Mouse (Mus musculus): ENCODE results near the gene Fhad1. TPM values are rescaled to one million over a fixed set of nuclear protein-coding genes. Genes with fewer than 3 reads are reported as not detected.
"Not testable (repeated sequence)": the region's sequence is repeated elsewhere in the genome, so short reads cannot be mapped to it uniquely, and the experiment has no call there.

The Fhad1 gene
- total RNA-seq, 2 experiments from 2014 or later = 0.13 to 0.35 TPM

GRCm38 (mm10) chr4:142045595-142046163, 30.8 kb upstream of the Fhad1 start:
- intact Hi-C loops (cut with DNase I) = no loop called here
- no peak for DNase-seq

- no peak for DNase-seq
- intact Hi-C loops (cut with DNase I) = no loop called here
These were observed 29.6 kb upstream of the Fhad1 start for GRCm38 (mm10) chr4:142044452-142044851.

- intact Hi-C loops (cut with DNase I) = no loop called here
- DNase-seq = no peak
These were observed 24.9 kb upstream of the Fhad1 start for GRCm38 (mm10) chr4:142039662-142040353.

- no peak for DNase-seq
- intact Hi-C loops (cut with DNase I) = no loop called here
These were observed 23.0 kb upstream of the Fhad1 start for GRCm38 (mm10) chr4:142037897-142038296.

GRCm38 (mm10) chr4:142028533-142028932, 13.7 kb upstream of the Fhad1 start:
- intact Hi-C loops (cut with DNase I) = no loop called here
- no peak for DNase-seq

- intact Hi-C loops (cut with DNase I) = no loop called here
- DNase-seq = no peak
These were observed 12.1 kb upstream of the Fhad1 start for GRCm38 (mm10) chr4:142026965-142027364.

- DNase-seq = no peak
- intact Hi-C loops (cut with DNase I) = no loop called here
These were observed 9.7 kb upstream of the Fhad1 start for GRCm38 (mm10) chr4:142024536-142024935.

GRCm38 (mm10) chr4:142023166-142023565, 8.3 kb upstream of the Fhad1 start:
- DNase-seq = no peak
- intact Hi-C loops (cut with DNase I) = no loop called here

- no peak for DNase-seq
- intact Hi-C loops (cut with DNase I) = loop anchor here (10.0 kb wide), 1 partner anchor 327 kb away; no protein-coding TSS in a partner anchor
These were observed 2.8 kb upstream of the Fhad1 start for GRCm38 (mm10) chr4:142017686-142018085.

- intact Hi-C loops (cut with DNase I) = loop anchor here (10.0 kb wide), 1 partner anchor 334 kb away; no protein-coding TSS in a partner anchor
- DNase-seq = no peak
These were observed 3.6 kb downstream of the Fhad1 start for GRCm38 (mm10) chr4:142011236-142011635.

- intact Hi-C loops (cut with DNase I) = loop anchor here (10.0 kb wide), 1 partner anchor 334 kb away; no protein-coding TSS in a partner anchor
These were observed 4.4 kb downstream of the Fhad1 start for GRCm38 (mm10) chr4:142010441-142010840.

GRCm38 (mm10) chr4:142008206-142008605, 6.7 kb downstream of the Fhad1 start:
- intact Hi-C loops (cut with DNase I) = loop anchor here (5.0 kb wide), 1 partner anchor 139 kb away; no protein-coding TSS in a partner anchor
- DNase-seq = no peak

More at GRCm38 (mm10) chr4:142010441-142010840, 4.4 kb downstream of the Fhad1 start:
- DNase-seq = no peak

- no peak for DNase-seq
- intact Hi-C loops (cut with DNase I) = no loop called here
These were observed 14.3 kb downstream of the Fhad1 start for GRCm38 (mm10) chr4:142000581-142000980.

GRCm38 (mm10) chr4:141999494-142000074, 15.3 kb downstream of the Fhad1 start:
- DNase-seq = no peak
- intact Hi-C loops (cut with DNase I) = no loop called here

- intact Hi-C loops (cut with DNase I) = no loop called here
- DNase-seq = no peak
These were observed 16.5 kb downstream of the Fhad1 start for GRCm38 (mm10) chr4:141998282-141998821.

- intact Hi-C loops (cut with DNase I) = no loop called here
- no peak for DNase-seq
These were observed 18.0 kb downstream of the Fhad1 start for GRCm38 (mm10) chr4:141996880-141997279.

- DNase-seq = no peak
- intact Hi-C loops (cut with DNase I) = no loop called here
These were observed 18.8 kb downstream of the Fhad1 start for GRCm38 (mm10) chr4:141996086-141996485.

- intact Hi-C loops (cut with DNase I); DNase-seq: not testable (repeated sequence)
These were observed 20.8 kb downstream of the Fhad1 start for GRCm38 (mm10) chr4:141994062-141994471.

- intact Hi-C loops (cut with DNase I) = no loop called here
- DNase-seq = no peak
These were observed 21.4 kb downstream of the Fhad1 start for GRCm38 (mm10) chr4:141993347-141994061.

GRCm38 (mm10) chr4:141992530-141993204, 22.2 kb downstream of the Fhad1 start:
- no peak for DNase-seq
- intact Hi-C loops (cut with DNase I) = no loop called here

Data from gastrocnemius, postnatal 36 days (tissue).